Mouse (Mus musculus): ENCODE measurements at regions not wholly inside any gene's neighbourhood (a gene's known extent, or its start where the extent isn't known, plus 50 kb on each side); places are given as distances from the start of the nearest gene placed in this dataset.

GRCm38 (mm10) chr14:25377554-25377899, 81.5 kb upstream of the Zmiz1 start:
- Histone ChIP-seq H3K9ac (ENCODE audit: control insufficient read depth, low read depth, low read length, poor library complexity, severe bottlenecking) (peak overlapping the region; percentile 69), H3K27ac (ENCODE audit: control insufficient read depth, low read depth, low read length) (peak overlapping the region; percentile 64), H3K4me1 (ENCODE audit: control insufficient read depth in 1 of 2, insufficient read depth in 2 of 2, low read length in 2 of 2) (peaks cover 4 to 11% of the 10 kb centered on the region in 2 experiments; a peak in 3 of 4 replicates), H3K4me3 (ENCODE audit: control insufficient read depth in 1 of 2, insufficient read depth in 1 of 2, low read depth in 2 of 2, low read length in 2 of 2) (peak overlapping the region; percentile 69 to 99), H3K9me3 (replicated peaks; ENCODE audit: insufficient read depth, low read length) (no peaks in the 10 kb centered on the region), H3K79me2 (ENCODE audit: control insufficient read depth, insufficient read depth, low read length, poor library complexity) (peaks cover 4% of the 10 kb centered on the region; the same call in 1 of the 2 replicates), H3K27me3 (ENCODE audit: control insufficient read depth in 1 of 2, insufficient read depth in 2 of 2, low read length in 2 of 2) (no peaks in the 10 kb centered on the region), H3K36me3 (ENCODE audit: control insufficient read depth in 1 of 2, insufficient read depth in 2 of 2, low read length in 2 of 2) (no peaks in the 10 kb centered on the region; a peak in 1 of 4 replicates)
- TF ChIP-seq GABPA (IDR thresholded peaks at IDR 0.05; ENCODE audit: low read depth, low read length) (no peak), MYB (IDR thresholded peaks at IDR 0.05; ENCODE audit: low read depth, low read length) (no peak), RCOR1 (IDR thresholded peaks at IDR 0.05; ENCODE audit: low read depth, low read length) (no peak), MEF2A (IDR thresholded peaks at IDR 0.05; ENCODE audit: extremely low read depth, insufficient replicate concordance, low read depth, low read length, poor library complexity, severe bottlenecking) (no peak), ZC3H11A (IDR thresholded peaks at IDR 0.05; ENCODE audit: low read depth, low read length) (no peak), HCFC1 (IDR thresholded peaks at IDR 0.05; ENCODE audit: low read depth, low read length) (no peak), TCF12 (IDR thresholded peaks at IDR 0.05; ENCODE audit: low read depth, low read length) (no peak), MAFK (IDR thresholded peaks at IDR 0.05; ENCODE audit: borderline replicate concordance, low read depth, low read length) (no peak), RAD21 (IDR thresholded peaks at IDR 0.05; ENCODE audit: low read depth, low read length) (no peak), EP300 (IDR thresholded peaks at IDR 0.05; ENCODE audit: low read depth in 1 of 2, low read length in 2 of 2) (no peak), MYC (IDR thresholded peaks at IDR 0.05; ENCODE audit: low read depth, low read length) (no peak), POLR2AphosphoS2 (IDR thresholded peaks at IDR 0.05; ENCODE audit: low read length) (no peak), KAT2A (conservative IDR thresholded peaks at IDR 0.05; ENCODE audit: low read depth, low read length) (no peak), TAL1 (IDR thresholded peaks at IDR 0.05; ENCODE audit: low read length) (no peak), NRF1 (IDR thresholded peaks at IDR 0.05; ENCODE audit: insufficient read depth, low read depth, low read length, poor library complexity, severe bottlenecking) (no peak), USF1 (IDR thresholded peaks at IDR 0.05; ENCODE audit: low read depth, low read length) (no peak), POLR2AphosphoS5 (IDR thresholded peaks at IDR 0.05; ENCODE audit: borderline replicate concordance, low read depth, low read length) (no peak), MXI1 (IDR thresholded peaks at IDR 0.05; ENCODE audit: low read depth, low read length) (no peak)
- no peak for DNase-seq (ENCODE audit: low read depth, low spot score)

DNA sequence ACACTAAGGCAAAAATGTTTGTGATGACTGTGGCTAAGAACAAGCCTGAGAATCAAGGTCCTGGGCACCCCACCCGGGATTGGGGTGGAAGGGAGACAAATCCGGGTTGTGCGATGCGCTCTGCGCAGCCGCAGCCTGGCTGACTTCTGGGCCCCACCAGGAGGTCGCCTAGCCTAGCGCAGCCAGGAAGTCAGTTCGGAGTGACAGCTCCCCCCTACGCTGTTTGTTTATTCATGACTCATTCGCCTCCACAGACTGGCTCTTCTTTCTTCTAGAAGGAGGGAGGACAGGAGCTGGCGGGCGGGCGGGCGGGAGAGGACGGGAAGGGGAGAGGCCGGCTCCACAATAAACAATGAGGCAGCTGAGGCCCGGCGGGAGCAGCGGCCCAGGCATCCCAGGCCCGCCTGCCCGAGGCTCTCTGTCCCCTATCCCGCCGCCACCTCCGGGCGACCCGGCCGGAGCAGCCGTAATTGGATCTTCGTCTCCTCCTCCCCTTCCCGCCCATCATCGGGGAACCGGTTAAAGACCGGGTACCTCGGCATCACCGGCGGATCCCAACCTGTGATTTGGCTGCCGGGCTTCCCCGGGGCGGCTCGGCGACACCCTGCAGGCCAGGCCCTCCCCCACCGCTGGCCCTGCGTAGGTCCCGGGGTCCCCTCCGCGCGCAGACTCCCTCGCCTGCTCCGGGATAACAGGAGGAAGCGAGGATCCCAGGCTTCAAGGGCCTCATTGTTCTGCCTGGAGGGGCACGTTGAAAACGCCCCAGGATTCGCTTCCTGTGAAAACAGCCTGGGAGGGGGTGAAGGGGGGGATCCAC, 80.9 kb upstream of the Zmiz1 start:
- no peaks in the 10 kb centered on the region; a peak in 1 of 4 replicates for H3K36me3 ChIP-seq (ENCODE audit: control insufficient read depth in 1 of 2, insufficient read depth in 2 of 2, low read length in 2 of 2)
- H3K9me3 ChIP-seq (replicated peaks; ENCODE audit: insufficient read depth, low read length) = no peaks in the 10 kb centered on the region
- H3K27ac ChIP-seq (ENCODE audit: control insufficient read depth, low read depth, low read length) = peak overlapping the region; percentile 65
- peak overlapping the region; percentile 83 for H3K9ac ChIP-seq (ENCODE audit: control insufficient read depth, low read depth, low read length, poor library complexity, severe bottlenecking)
- H3K27me3 ChIP-seq (ENCODE audit: control insufficient read depth in 1 of 2, insufficient read depth in 2 of 2, low read length in 2 of 2) = no peaks in the 10 kb centered on the region
- peak; percentile 93 for DNase-seq (ENCODE audit: low read depth, low spot score)
- H3K79me2 ChIP-seq (ENCODE audit: control insufficient read depth, insufficient read depth, low read length, poor library complexity) = peaks cover 4% of the 10 kb centered on the region; the same call in 1 of the 2 replicates
- H3K4me3 ChIP-seq (ENCODE audit: control insufficient read depth in 1 of 2, insufficient read depth in 1 of 2, low read depth in 2 of 2, low read length in 2 of 2) = peak overlapping the region; percentile 69 to 99
- peaks cover 4 to 16% of the 10 kb centered on the region in 2 experiments for H3K4me1 ChIP-seq (ENCODE audit: control insufficient read depth in 1 of 2, insufficient read depth in 2 of 2, low read length in 2 of 2)
- TF ChIP-seq EP300 (IDR thresholded peaks at IDR 0.05; ENCODE audit: low read depth in 1 of 2, low read length in 2 of 2) (peak in 1 of 2 experiments; percentile 15; a peak in 1 of 4 replicates), GABPA (IDR thresholded peaks at IDR 0.05; ENCODE audit: low read depth, low read length) (no peak), TAL1 (IDR thresholded peaks at IDR 0.05; ENCODE audit: low read length) (no peak), ZMIZ1 (IDR thresholded peaks at IDR 0.05; ENCODE audit: low read depth, low read length) (no peak), CHD2 (IDR thresholded peaks at IDR 0.05; ENCODE audit: low read length) (no peak), NELFE (IDR thresholded peaks at IDR 0.05; ENCODE audit: low read depth, low read length) (peak; percentile 36), MAX (IDR thresholded peaks at IDR 0.05; ENCODE audit: low read length) (peak; percentile 33; the same call in 1 of the 2 replicates), MYB (IDR thresholded peaks at IDR 0.05; ENCODE audit: low read depth, low read length) (no peak), CTCF (IDR thresholded peaks at IDR 0.05 in 2 of 3, conservative IDR thresholded peaks at IDR 0.05 in 1 of 3; ENCODE audit: control insufficient read depth in 1 of 3, insufficient read depth in 1 of 3, low read depth in 2 of 3, low read length in 3 of 3, poor library complexity in 1 of 3, severe bottlenecking in 1 of 3) (no peak), ZKSCAN1 (IDR thresholded peaks at IDR 0.05; ENCODE audit: low read depth, low read length) (no peak), SIN3A (IDR thresholded peaks at IDR 0.05; ENCODE audit: low read length) (no peak; the same call in none of the 2 replicates), CHD1 (IDR thresholded peaks at IDR 0.05; ENCODE audit: low read depth, low read length) (no peak), USF1 (IDR thresholded peaks at IDR 0.05; ENCODE audit: low read depth, low read length) (no peak), ELF1 (IDR thresholded peaks at IDR 0.05; ENCODE audit: low read depth, low read length) (peak; percentile 62), ETS1 (IDR thresholded peaks at IDR 0.05; ENCODE audit: low read depth, low read length) (peak; percentile 61; the same call in 1 of the 2 replicates), POLR2AphosphoS2 (IDR thresholded peaks at IDR 0.05; ENCODE audit: low read length) (no peak), E2F4 (IDR thresholded peaks at IDR 0.05; ENCODE audit: borderline replicate concordance, low read depth, low read length) (no peak)
